Mouse (Mus musculus) lung, postnatal 10 days (tissue): ENCODE results near the gene Lysmd1.
A peak's percentile ranks its signal among the peaks of the same experiment; 100 is the strongest.

Experiments
- DNase-seq: peaks from one replicate; pipeline ENCODE4 v3.0.0; 2021

Lysmd1 gene

GRCm38 (mm10) chr3:95139586-95140288 is 5.8 kb downstream of the Lysmd1 start:
- peak; percentile 55 for DNase-seq

- DNase-seq, result no peak
Observed at GRCm38 (mm10) chr3:95140289-95140595, 6.4 kb downstream of the Lysmd1 start.

GRCm38 (mm10) chr3:95140795-95141194 is 6.9 kb downstream of the Lysmd1 start:
- DNase-seq, result no peak

GRCm38 (mm10) chr3:95141474-95141873 is 7.6 kb downstream of the Lysmd1 start:
- DNase-seq, result no peak

- peak; percentile 52 for DNase-seq
Observed at GRCm38 (mm10) chr3:95141952-95142616, 8.2 kb downstream of the Lysmd1 start, which contains the start of gene Tnfaip8l2. TSS of gene Tnfaip8l2 (minus strand) at chr3:95142360.

- peak; percentile 92 for DNase-seq
Observed at GRCm38 (mm10) chr3:95142617-95143011, 8.7 kb downstream of the Lysmd1 start.

- no peak for DNase-seq
Observed at GRCm38 (mm10) chr3:95147924-95148323, 14.0 kb downstream of the Lysmd1 start.

- peak; percentile 54 for DNase-seq
Observed at GRCm38 (mm10) chr3:95153874-95154273, 20.0 kb downstream of the Lysmd1 start.

- DNase-seq, result no peak
Observed at GRCm38 (mm10) chr3:95159511-95159986, 25.7 kb downstream of the Lysmd1 start.

GRCm38 (mm10) chr3:95159987-95160963 is 26.4 kb downstream of the Lysmd1 start, which contains the start of gene Sema6c:
TSS of gene Sema6c (plus strand) at chr3:95160457.
- peak; percentile 94 for DNase-seq

- DNase-seq, result no peak
Observed at GRCm38 (mm10) chr3:95161041-95161551, 27.2 kb downstream of the Lysmd1 start.

- no peak for DNase-seq
Observed at GRCm38 (mm10) chr3:95161618-95162344, 27.9 kb downstream of the Lysmd1 start.

- DNase-seq, result no peak
Observed at GRCm38 (mm10) chr3:95162345-95162628, 28.4 kb downstream of the Lysmd1 start.

- peak; percentile 48 for DNase-seq
Observed at GRCm38 (mm10) chr3:95163419-95164255, 29.7 kb downstream of the Lysmd1 start.

- no peak for DNase-seq
Observed at GRCm38 (mm10) chr3:95164256-95164550, 30.3 kb downstream of the Lysmd1 start.

- DNase-seq, result no peak
Observed at GRCm38 (mm10) chr3:95164840-95165239, 31.0 kb downstream of the Lysmd1 start.

GRCm38 (mm10) chr3:95169996-95170395 is 36.1 kb downstream of the Lysmd1 start:
- DNase-seq, result no peak

- DNase-seq, result no peak
Observed at GRCm38 (mm10) chr3:95171105-95171504, 37.2 kb downstream of the Lysmd1 start.

- DNase-seq, result peak; percentile 9
Observed at GRCm38 (mm10) chr3:95172526-95173255, 38.8 kb downstream of the Lysmd1 start.

- DNase-seq, result peak; percentile 49
Observed at GRCm38 (mm10) chr3:95173256-95173949, 39.5 kb downstream of the Lysmd1 start.
